Mouse (Mus musculus): Measurements from ENCODE around the gene Poc1a. TPM values are rescaled to one million over a fixed set of nuclear protein-coding genes. Genes with fewer than 3 reads are reported as not detected.

Poc1a gene
- total RNA-seq, 2 experiments from 2014 or later, result 12.5 to 15.4 TPM

GRCm38 (mm10) chr9:106328772-106329511 lies 48.1 kb downstream of the Poc1a start:
- no peak for DNase-seq (ENCODE audit: low spot score in 2 of 2)

GRCm38 (mm10) chr9:106332746-106333145 lies 51.9 kb downstream of the Poc1a start:
- DNase-seq (ENCODE audit: low spot score in 2 of 2), result no peak

- no peak for DNase-seq (ENCODE audit: low spot score in 2 of 2)
Observed at GRCm38 (mm10) chr9:106337620-106338019, 56.8 kb downstream of the Poc1a start.

GRCm38 (mm10) chr9:106338462-106339172 lies 57.8 kb downstream of the Poc1a start:
- DNase-seq (ENCODE audit: low spot score in 2 of 2), result no peak

- no peak for DNase-seq (ENCODE audit: low spot score in 2 of 2)
Observed at GRCm38 (mm10) chr9:106339173-106339558, 58.3 kb downstream of the Poc1a start.

GRCm38 (mm10) chr9:106339730-106340129 lies 58.9 kb downstream of the Poc1a start:
- DNase-seq (ENCODE audit: low spot score in 2 of 2), result no peak

GRCm38 (mm10) chr9:106340501-106341312 lies 59.8 kb downstream of the Poc1a start:
- DNase-seq (ENCODE audit: low spot score in 2 of 2), result no peak

GRCm38 (mm10) chr9:106341313-106341686 lies 60.4 kb downstream of the Poc1a start:
- no peak for DNase-seq (ENCODE audit: low spot score in 2 of 2)

GRCm38 (mm10) chr9:106342573-106342972 lies 61.7 kb downstream of the Poc1a start:
- no peak for DNase-seq (ENCODE audit: low spot score in 2 of 2)

GRCm38 (mm10) chr9:106345167-106345566 lies 64.3 kb downstream of the Poc1a start:
- peak in 1 of 2 experiments; percentile 51 for DNase-seq (ENCODE audit: low spot score in 2 of 2)

GRCm38 (mm10) chr9:106345630-106346029 lies 64.8 kb downstream of the Poc1a start:
- no peak for DNase-seq (ENCODE audit: low spot score in 2 of 2)

- DNase-seq (ENCODE audit: low spot score in 2 of 2), result no peak
Observed at GRCm38 (mm10) chr9:106348281-106348680, 67.4 kb downstream of the Poc1a start.

GRCm38 (mm10) chr9:106349075-106349474 lies 68.2 kb downstream of the Poc1a start:
- peak in 1 of 2 experiments; percentile 59 for DNase-seq (ENCODE audit: low spot score in 2 of 2)

GRCm38 (mm10) chr9:106351178-106351577 lies 70.3 kb downstream of the Poc1a start:
- DNase-seq (ENCODE audit: low spot score in 2 of 2), result no peak

- DNase-seq (ENCODE audit: low spot score in 2 of 2), result no peak
Observed at GRCm38 (mm10) chr9:106353779-106354178, 72.9 kb downstream of the Poc1a start.

- DNase-seq (ENCODE audit: low spot score in 2 of 2), result no peak
Observed at GRCm38 (mm10) chr9:106354810-106355209, 73.9 kb downstream of the Poc1a start.

GRCm38 (mm10) chr9:106355217-106355974 lies 74.5 kb downstream of the Poc1a start:
- DNase-seq (ENCODE audit: low spot score in 2 of 2), result no peak

GRCm38 (mm10) chr9:106355975-106356286 lies 75.1 kb downstream of the Poc1a start:
- no peak for DNase-seq (ENCODE audit: low spot score in 2 of 2)

- no peak for DNase-seq (ENCODE audit: low spot score in 2 of 2)
Observed at GRCm38 (mm10) chr9:106356323-106356844, 75.5 kb downstream of the Poc1a start.

GRCm38 (mm10) chr9:106357167-106357566 lies 76.3 kb downstream of the Poc1a start:
- DNase-seq (ENCODE audit: low spot score in 2 of 2), result no peak

GRCm38 (mm10) chr9:106359297-106359696 lies 78.4 kb downstream of the Poc1a start:
- no peak for DNase-seq (ENCODE audit: low spot score in 2 of 2)
